Mouse (Mus musculus): ENCODE measurements around the gene Tspan3. TPM values are rescaled to one million over a fixed set of nuclear protein-coding genes. Genes with fewer than 3 reads are reported as not detected.

Tspan3 gene
- polyA plus RNA-seq, 1 experiment from 2014 or later: 552 TPM

GRCm38 (mm10) chr9:56191498-56192455 is 26.5 kb upstream of the Tspan3 start:
- Histone ChIP-seq H3K4me2 (replicated peaks) (no peak overlapping the region), H3K4me1 (peaks cover 19% of the 10 kb centered on the region), H3K4me3 (no peak overlapping the region), H3K36me3 (no peaks in the 10 kb centered on the region), H3K27ac (replicated peaks) (peak overlapping the region; percentile 48), H3K9ac (replicated peaks) (no peak overlapping the region), H3K9me3 (no peaks in the 10 kb centered on the region), H3K27me3 (peaks cover 5% of the 10 kb centered on the region; the same call in 1 of the 2 replicates)
- ATAC-seq (replicated peaks): no peak
- 52% methylated on average over 11 of the region's 11 CpGs for WGBS

GRCm38 (mm10) chr9:56180118-56180781 is 15.0 kb upstream of the Tspan3 start:
- H3K9ac ChIP-seq (replicated peaks): no peak overlapping the region

GRCm38 (mm10) chr9:56179416-56180117 is 14.3 kb upstream of the Tspan3 start:
- Histone ChIP-seq H3K36me3 (no peaks in the 10 kb centered on the region), H3K9ac (replicated peaks) (no peak overlapping the region), H3K4me1 (peaks cover 13% of the 10 kb centered on the region), H3K27me3 (no peaks in the 10 kb centered on the region), H3K4me3 (no peak overlapping the region), H3K9me3 (no peaks in the 10 kb centered on the region), H3K4me2 (replicated peaks) (no peak overlapping the region), H3K27ac (replicated peaks) (peak overlapping the region; percentile 36)
- peak; percentile 63; the same call in 1 of the 2 replicates for ATAC-seq (replicated peaks)
- WGBS: 79% methylated on average over 6 of the region's 6 CpGs

More at GRCm38 (mm10) chr9:56180118-56180781, 15.0 kb upstream of the Tspan3 start:
- H3K9me3 ChIP-seq: no peaks in the 10 kb centered on the region
- 13% methylated on average over 8 of the region's 8 CpGs for WGBS
- H3K4me3 ChIP-seq: no peak overlapping the region
- peak; percentile 58 for ATAC-seq (replicated peaks)
- H3K4me2 ChIP-seq (replicated peaks): no peak overlapping the region
- H3K4me1 ChIP-seq: peaks cover 13% of the 10 kb centered on the region
- no peaks in the 10 kb centered on the region for H3K27me3 ChIP-seq
- H3K27ac ChIP-seq (replicated peaks): peak overlapping the region; percentile 36
- H3K36me3 ChIP-seq: no peaks in the 10 kb centered on the region

- Histone ChIP-seq H3K4me3 (no peak overlapping the region), H3K9ac (replicated peaks) (no peak overlapping the region), H3K36me3 (no peaks in the 10 kb centered on the region), H3K4me2 (replicated peaks) (no peak overlapping the region), H3K4me1 (peaks cover 13% of the 10 kb centered on the region), H3K27me3 (no peaks in the 10 kb centered on the region), H3K9me3 (no peaks in the 10 kb centered on the region), H3K27ac (replicated peaks) (no peak overlapping the region)
- ATAC-seq (replicated peaks): no peak
- WGBS: 89% methylated on average over 4 of the region's 4 CpGs
Observed at GRCm38 (mm10) chr9:56177354-56177753, 12.1 kb upstream of the Tspan3 start.

GRCm38 (mm10) chr9:56175316-56175715 is 10.0 kb upstream of the Tspan3 start:
- no peak for ATAC-seq (replicated peaks)

GRCm38 (mm10) chr9:56167690-56168089 is 2.4 kb upstream of the Tspan3 start:
- WGBS: 6% methylated on average over 6 of the region's 6 CpGs
- H3K4me3 ChIP-seq: no peak overlapping the region
- H3K27ac ChIP-seq (replicated peaks): peak overlapping the region; percentile 43; the same call in 1 of the 2 replicates

More at GRCm38 (mm10) chr9:56175316-56175715, 10.0 kb upstream of the Tspan3 start:
- Histone ChIP-seq H3K9ac (replicated peaks) (no peak overlapping the region), H3K4me3 (no peak overlapping the region), H3K9me3 (no peaks in the 10 kb centered on the region), H3K27ac (replicated peaks) (no peak overlapping the region), H3K4me1 (peaks cover 6% of the 10 kb centered on the region; the same call in 1 of the 2 replicates), H3K4me2 (replicated peaks) (no peak overlapping the region), H3K36me3 (no peaks in the 10 kb centered on the region), H3K27me3 (no peaks in the 10 kb centered on the region)
- 89% methylated on average over 3 of the region's 3 CpGs for WGBS

GRCm38 (mm10) chr9:56166161-56166560 is 884 bp upstream of the Tspan3 start:
- 60% methylated on average over 5 of the region's 5 CpGs for WGBS
- no peak for ATAC-seq (replicated peaks)

More at GRCm38 (mm10) chr9:56167690-56168089, 2.4 kb upstream of the Tspan3 start:
- Histone ChIP-seq H3K9ac (replicated peaks) (no peak overlapping the region), H3K9me3 (no peaks in the 10 kb centered on the region), H3K27me3 (no peaks in the 10 kb centered on the region), H3K36me3 (no peaks in the 10 kb centered on the region), H3K4me1 (peaks cover 15% of the 10 kb centered on the region), H3K4me2 (replicated peaks) (peak overlapping the region; percentile 23; the same call in 1 of the 2 replicates)
- peak; percentile 26; the same call in 1 of the 2 replicates for ATAC-seq (replicated peaks)

GRCm38 (mm10) chr9:56160341-56161141 is 4.7 kb downstream of the Tspan3 start:
- peak overlapping the region; percentile 76 for H3K4me3 ChIP-seq
- peak; percentile 99 for ATAC-seq (replicated peaks)

More at GRCm38 (mm10) chr9:56166161-56166560, 884 bp upstream of the Tspan3 start:
- no peaks in the 10 kb centered on the region for H3K27me3 ChIP-seq
- no peak overlapping the region for H3K27ac ChIP-seq (replicated peaks)
- H3K36me3 ChIP-seq: no peaks in the 10 kb centered on the region
- H3K4me2 ChIP-seq (replicated peaks): no peak overlapping the region
- peaks cover 22% of the 10 kb centered on the region for H3K4me1 ChIP-seq
- no peak overlapping the region for H3K9ac ChIP-seq (replicated peaks)
- H3K4me3 ChIP-seq: no peak overlapping the region
- H3K9me3 ChIP-seq: no peaks in the 10 kb centered on the region

GRCm38 (mm10) chr9:56159456-56159855 is 5.8 kb downstream of the Tspan3 start:
- H3K4me1 ChIP-seq: peaks cover 37% of the 10 kb centered on the region
- H3K27ac ChIP-seq (replicated peaks): no peak overlapping the region
- H3K9ac ChIP-seq (replicated peaks): peak overlapping the region; percentile 97; the same call in 1 of the 2 replicates
- H3K36me3 ChIP-seq: no peaks in the 10 kb centered on the region
- H3K9me3 ChIP-seq: no peaks in the 10 kb centered on the region
- ATAC-seq (replicated peaks): no peak
- H3K4me3 ChIP-seq: peak overlapping the region; percentile 76
- peak overlapping the region; percentile 59 for H3K4me2 ChIP-seq (replicated peaks)
- H3K27me3 ChIP-seq: no peaks in the 10 kb centered on the region
- 1% methylated on average over 2 of the region's 2 CpGs for WGBS

More at GRCm38 (mm10) chr9:56160341-56161141, 4.7 kb downstream of the Tspan3 start:
- Histone ChIP-seq H3K27me3 (no peaks in the 10 kb centered on the region), H3K4me1 (peaks cover 37% of the 10 kb centered on the region), H3K9me3 (no peaks in the 10 kb centered on the region), H3K27ac (replicated peaks) (peak overlapping the region; percentile 95), H3K36me3 (no peaks in the 10 kb centered on the region), H3K9ac (replicated peaks) (peak overlapping the region; percentile 97), H3K4me2 (replicated peaks) (peak overlapping the region; percentile 59)
- under 1% methylated on average over 82 of the region's 82 CpGs for WGBS

GRCm38 (mm10) chr9:56158077-56158476 is 7.2 kb downstream of the Tspan3 start:
- no peak overlapping the region for H3K9ac ChIP-seq (replicated peaks)
- no peaks in the 10 kb centered on the region for H3K36me3 ChIP-seq
- no peak overlapping the region for H3K4me2 ChIP-seq (replicated peaks)
- peaks cover 42% of the 10 kb centered on the region for H3K4me1 ChIP-seq
- H3K9me3 ChIP-seq: no peaks in the 10 kb centered on the region
- ATAC-seq (replicated peaks): no peak
- no peaks in the 10 kb centered on the region for H3K27me3 ChIP-seq
- no peak overlapping the region for H3K27ac ChIP-seq (replicated peaks)
- WGBS: 70% methylated on average over 2 of the region's 2 CpGs
- H3K4me3 ChIP-seq: no peak overlapping the region

- Histone ChIP-seq H3K27ac (replicated peaks) (no peak overlapping the region), H3K4me3 (no peak overlapping the region), H3K9ac (replicated peaks) (no peak overlapping the region), H3K36me3 (no peaks in the 10 kb centered on the region), H3K9me3 (no peaks in the 10 kb centered on the region), H3K4me1 (peaks cover 48% of the 10 kb centered on the region), H3K4me2 (replicated peaks) (no peak overlapping the region), H3K27me3 (no peaks in the 10 kb centered on the region)
- WGBS: 89% methylated on average over 5 of the region's 5 CpGs
- ATAC-seq (replicated peaks): no peak
Observed at GRCm38 (mm10) chr9:56154572-56154971, 10.7 kb downstream of the Tspan3 start.

Measured in forebrain, embryonic 15.5 days (tissue).